Mouse (Mus musculus): Measurements from ENCODE around the gene Tmem123. TPM values are rescaled to one million over a fixed set of nuclear protein-coding genes. Genes with fewer than 3 reads are reported as not detected.

Gene Tmem123
- polyA plus RNA-seq, 1 experiment from 2014 or later = 95.8 TPM

DNA sequence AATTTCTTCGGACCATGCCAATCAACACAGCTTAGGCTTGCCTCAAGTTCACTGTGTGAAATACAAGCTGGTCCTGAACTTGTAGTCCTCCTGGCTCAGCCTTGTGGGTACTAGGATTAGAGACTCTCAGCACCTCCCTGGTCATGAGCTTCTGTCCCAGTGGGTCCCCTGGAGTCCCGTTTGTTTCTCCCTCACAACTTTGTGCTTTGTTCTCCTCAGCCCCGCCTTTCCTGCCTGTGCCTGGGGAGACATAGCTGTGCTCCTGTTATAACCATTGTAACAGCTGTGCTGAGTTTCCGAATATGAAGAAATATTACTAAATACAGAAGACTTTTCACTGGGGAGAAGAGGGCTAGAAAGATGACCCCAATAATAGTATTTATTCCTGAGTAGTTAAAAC, 5.2 kb downstream of the Tmem123 start:
- Histone ChIP-seq H3K9ac (ENCODE audit: low read length) (no peak overlapping the region), H3K9me3 (ENCODE audit: control insufficient read depth, low read length) (no peaks in the 10 kb centered on the region), H3K4me1 (ENCODE audit: control insufficient read depth, insufficient read depth, low read length) (0 out of 2 replicates have a peak, but pooled peaks cover 2% of the 10 kb centered on the region), H3K4me2 (ENCODE audit: low read depth, severe bottlenecking) (no peak overlapping the region), H3K36me3 (ENCODE audit: control insufficient read depth, insufficient read depth, low read length) (peaks cover 10% of the 10 kb centered on the region; the same call in 1 of the 2 replicates), H3K4me3 (ENCODE audit: low read depth, low read length) (no peak overlapping the region), H3K27me3 (ENCODE audit: control insufficient read depth, insufficient read depth, low read length) (no peaks in the 10 kb centered on the region), H3K27ac (replicated peaks; ENCODE audit: low read depth, low read length) (no peak overlapping the region)
- ATAC-seq (ENCODE audit: insufficient number of reproducible peaks, low FRiP score, low TSS enrichment, low read depth) = no peak
- DNase-seq (ENCODE audit: low spot score) = no peak
- 69% methylated on average over 4 of the region's 4 CpGs for WGBS

- 89% methylated on average over 5 of the region's 5 CpGs for WGBS
- H3K4me1 ChIP-seq (ENCODE audit: control insufficient read depth, insufficient read depth, low read length) = 0 out of 2 replicates have a peak, but pooled peaks cover 2% of the 10 kb centered on the region
- no peak overlapping the region for H3K27ac ChIP-seq (replicated peaks; ENCODE audit: low read depth, low read length)
- ATAC-seq (ENCODE audit: insufficient number of reproducible peaks, low FRiP score, low TSS enrichment, low read depth) (no peak), DNase-seq (ENCODE audit: low spot score) (no peak)
- no peaks in the 10 kb centered on the region for H3K27me3 ChIP-seq (ENCODE audit: control insufficient read depth, insufficient read depth, low read length)
- H3K36me3 ChIP-seq (ENCODE audit: control insufficient read depth, insufficient read depth, low read length) = peaks cover 10% of the 10 kb centered on the region; the same call in 1 of the 2 replicates
- no peaks in the 10 kb centered on the region for H3K9me3 ChIP-seq (ENCODE audit: control insufficient read depth, low read length)
- no peak overlapping the region for H3K4me3 ChIP-seq (ENCODE audit: low read depth, low read length)
- no peak overlapping the region for H3K9ac ChIP-seq (ENCODE audit: low read length)
- H3K4me2 ChIP-seq (ENCODE audit: low read depth, severe bottlenecking) = no peak overlapping the region
These were observed 5.7 kb downstream of the Tmem123 start for GRCm38 (mm10) chr9:7769491-7769890.

DNA sequence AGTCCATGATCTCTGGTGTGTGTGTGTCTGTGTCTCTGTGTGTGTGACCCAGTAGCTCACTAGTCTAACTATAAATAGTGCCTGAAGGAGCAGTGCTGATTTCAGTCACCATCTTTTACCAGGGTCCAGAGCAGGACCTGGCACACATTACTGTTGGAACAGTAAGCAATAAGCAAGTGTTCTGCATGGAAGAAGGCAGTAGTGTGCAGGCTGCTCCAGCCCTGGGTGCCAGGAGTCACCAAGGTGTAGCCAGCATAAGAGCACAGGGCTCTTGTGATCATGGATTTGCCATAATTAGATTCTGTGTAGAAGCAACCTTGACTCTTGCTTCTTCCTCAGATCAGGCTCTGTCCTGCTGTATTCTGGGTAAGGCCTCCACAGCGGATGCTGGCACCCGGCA, 8.5 kb downstream of the Tmem123 start:
- DNase-seq (ENCODE audit: low spot score) (no peak), ATAC-seq (ENCODE audit: insufficient number of reproducible peaks, low FRiP score, low TSS enrichment, low read depth) (no peak)
- Histone ChIP-seq H3K4me2 (ENCODE audit: low read depth, severe bottlenecking) (no peak overlapping the region), H3K27ac (replicated peaks; ENCODE audit: low read depth, low read length) (no peak overlapping the region), H3K27me3 (ENCODE audit: control insufficient read depth, insufficient read depth, low read length) (no peaks in the 10 kb centered on the region), H3K9ac (ENCODE audit: low read length) (no peak overlapping the region), H3K9me3 (ENCODE audit: control insufficient read depth, low read length) (no peaks in the 10 kb centered on the region), H3K4me3 (ENCODE audit: low read depth, low read length) (no peak overlapping the region), H3K4me1 (ENCODE audit: control insufficient read depth, insufficient read depth, low read length) (0 out of 2 replicates have a peak, but pooled peaks cover 2% of the 10 kb centered on the region), H3K36me3 (ENCODE audit: control insufficient read depth, insufficient read depth, low read length) (peaks cover 10% of the 10 kb centered on the region; the same call in 1 of the 2 replicates)
- WGBS = 91% methylated on average over 2 of the region's 2 CpGs

GRCm38 (mm10) chr9:7772773-7773454, 9.1 kb downstream of the Tmem123 start:
- H3K4me3 ChIP-seq (ENCODE audit: low read depth, low read length) = no peak overlapping the region
- peaks cover 10% of the 10 kb centered on the region; the same call in 1 of the 2 replicates for H3K36me3 ChIP-seq (ENCODE audit: control insufficient read depth, insufficient read depth, low read length)
- H3K4me1 ChIP-seq (ENCODE audit: control insufficient read depth, insufficient read depth, low read length) = no peaks in the 10 kb centered on the region
- H3K9me3 ChIP-seq (ENCODE audit: control insufficient read depth, low read length) = no peaks in the 10 kb centered on the region
- DNase-seq (ENCODE audit: low spot score) (no peak), ATAC-seq (ENCODE audit: insufficient number of reproducible peaks, low FRiP score, low TSS enrichment, low read depth) (no peak)
- 83% methylated on average over 4 of the region's 4 CpGs for WGBS
- H3K27ac ChIP-seq (replicated peaks; ENCODE audit: low read depth, low read length) = no peak overlapping the region
- no peak overlapping the region for H3K9ac ChIP-seq (ENCODE audit: low read length)
- no peak overlapping the region for H3K4me2 ChIP-seq (ENCODE audit: low read depth, severe bottlenecking)
- no peaks in the 10 kb centered on the region for H3K27me3 ChIP-seq (ENCODE audit: control insufficient read depth, insufficient read depth, low read length)

DNA sequence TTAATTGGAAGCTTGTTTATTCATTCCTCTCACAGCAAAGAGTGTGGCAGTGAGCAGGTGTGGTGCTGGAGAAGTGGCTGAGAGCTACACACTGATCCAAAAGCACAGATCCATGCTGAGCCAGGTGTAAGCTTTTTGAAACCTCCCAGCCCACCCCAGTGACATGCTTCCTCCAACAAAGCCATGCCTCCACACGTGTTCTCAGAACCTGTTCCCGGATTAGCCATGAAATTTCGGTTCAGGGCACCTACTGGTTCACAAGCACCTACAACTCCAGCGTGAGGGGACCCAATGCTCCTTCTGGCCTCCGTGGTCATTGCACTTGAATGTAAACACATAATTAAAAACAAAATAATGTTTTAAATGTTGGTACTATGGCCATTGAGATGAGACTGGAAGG, 9.8 kb downstream of the Tmem123 start:
- ATAC-seq (ENCODE audit: insufficient number of reproducible peaks, low FRiP score, low TSS enrichment, low read depth) (no peak), DNase-seq (ENCODE audit: low spot score) (no peak)
- Histone ChIP-seq H3K9me3 (ENCODE audit: control insufficient read depth, low read length) (no peaks in the 10 kb centered on the region), H3K36me3 (ENCODE audit: control insufficient read depth, insufficient read depth, low read length) (peaks cover 8% of the 10 kb centered on the region; the same call in 1 of the 2 replicates), H3K9ac (ENCODE audit: low read length) (no peak overlapping the region), H3K27ac (replicated peaks; ENCODE audit: low read depth, low read length) (no peak overlapping the region), H3K4me3 (ENCODE audit: low read depth, low read length) (no peak overlapping the region), H3K4me2 (ENCODE audit: low read depth, severe bottlenecking) (no peak overlapping the region), H3K4me1 (ENCODE audit: control insufficient read depth, insufficient read depth, low read length) (no peaks in the 10 kb centered on the region), H3K27me3 (ENCODE audit: control insufficient read depth, insufficient read depth, low read length) (no peaks in the 10 kb centered on the region)
- WGBS = 91% methylated on average over 5 of the region's 5 CpGs

GRCm38 (mm10) chr9:7774538-7774937, 10.7 kb downstream of the Tmem123 start:
- no peak for DNase-seq (ENCODE audit: low spot score)
- Histone ChIP-seq H3K27ac (replicated peaks; ENCODE audit: low read depth, low read length) (no peak overlapping the region), H3K4me3 (ENCODE audit: low read depth, low read length) (no peak overlapping the region), H3K4me1 (ENCODE audit: control insufficient read depth, insufficient read depth, low read length) (no peaks in the 10 kb centered on the region), H3K9ac (ENCODE audit: low read length) (no peak overlapping the region), H3K9me3 (ENCODE audit: control insufficient read depth, low read length) (no peaks in the 10 kb centered on the region), H3K36me3 (ENCODE audit: control insufficient read depth, insufficient read depth, low read length) (peaks cover 6% of the 10 kb centered on the region; the same call in 1 of the 2 replicates), H3K4me2 (ENCODE audit: low read depth, severe bottlenecking) (no peak overlapping the region), H3K27me3 (ENCODE audit: control insufficient read depth, insufficient read depth, low read length) (no peaks in the 10 kb centered on the region)
- 92% methylated on average over 10 of the region's 10 CpGs for WGBS
- no peak for ATAC-seq (ENCODE audit: insufficient number of reproducible peaks, low FRiP score, low TSS enrichment, low read depth)

DNA sequence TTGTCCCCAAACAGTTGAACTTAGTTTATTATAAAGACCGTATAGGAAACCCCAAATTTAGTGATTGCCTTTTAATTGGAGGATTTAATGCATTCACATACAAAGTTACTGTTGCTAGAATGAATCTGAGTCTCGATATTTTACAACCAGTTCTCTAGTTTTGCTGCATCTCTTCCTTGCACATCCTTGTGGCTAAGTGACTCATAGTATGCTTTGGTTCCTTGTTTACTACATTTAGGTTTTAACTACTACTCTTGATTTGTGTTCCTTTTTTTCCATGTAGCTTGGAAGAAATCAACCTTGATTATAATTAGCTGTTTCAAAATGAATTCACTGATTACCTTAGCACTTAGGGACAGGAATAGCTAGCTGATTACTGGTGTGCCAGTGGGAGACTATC, 11.2 kb downstream of the Tmem123 start:
- Histone ChIP-seq H3K4me1 (ENCODE audit: control insufficient read depth, insufficient read depth, low read length) (no peaks in the 10 kb centered on the region), H3K27me3 (ENCODE audit: control insufficient read depth, insufficient read depth, low read length) (no peaks in the 10 kb centered on the region), H3K4me3 (ENCODE audit: low read depth, low read length) (no peak overlapping the region), H3K9ac (ENCODE audit: low read length) (no peak overlapping the region), H3K9me3 (ENCODE audit: control insufficient read depth, low read length) (no peaks in the 10 kb centered on the region), H3K36me3 (ENCODE audit: control insufficient read depth, insufficient read depth, low read length) (peaks cover 6% of the 10 kb centered on the region; the same call in 1 of the 2 replicates), H3K27ac (replicated peaks; ENCODE audit: low read depth, low read length) (no peak overlapping the region), H3K4me2 (ENCODE audit: low read depth, severe bottlenecking) (no peak overlapping the region)
- DNase-seq (ENCODE audit: low spot score) (no peak), ATAC-seq (ENCODE audit: insufficient number of reproducible peaks, low FRiP score, low TSS enrichment, low read depth) (no peak)
- WGBS = 96% methylated on average over 2 of the region's 2 CpGs

DNA sequence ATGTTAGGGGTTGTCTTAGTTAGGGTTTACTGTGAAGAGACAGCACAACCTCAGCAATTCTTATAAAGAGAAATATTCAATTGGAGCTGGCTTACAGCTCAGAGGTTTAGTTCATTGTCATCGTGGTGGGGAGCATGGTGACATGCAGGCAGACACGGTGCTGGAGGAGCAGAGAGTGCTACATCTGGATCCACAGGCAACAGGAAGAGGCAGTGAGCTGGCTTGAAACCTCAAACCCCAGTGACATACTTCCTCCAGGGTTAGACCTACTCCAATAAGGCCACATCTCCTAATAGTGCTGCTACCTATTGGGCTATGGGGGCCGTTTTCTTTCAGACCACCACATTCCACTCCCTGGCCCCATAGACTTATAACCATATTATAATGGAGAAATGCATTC, 12.1 kb downstream of the Tmem123 start:
- Histone ChIP-seq H3K9me3 (ENCODE audit: control insufficient read depth, low read length) (no peaks in the 10 kb centered on the region), H3K4me1 (ENCODE audit: control insufficient read depth, insufficient read depth, low read length) (no peaks in the 10 kb centered on the region), H3K9ac (ENCODE audit: low read length) (no peak overlapping the region), H3K27ac (replicated peaks; ENCODE audit: low read depth, low read length) (no peak overlapping the region), H3K4me3 (ENCODE audit: low read depth, low read length) (no peak overlapping the region), H3K27me3 (ENCODE audit: control insufficient read depth, insufficient read depth, low read length) (no peaks in the 10 kb centered on the region), H3K4me2 (ENCODE audit: low read depth, severe bottlenecking) (no peak overlapping the region), H3K36me3 (ENCODE audit: control insufficient read depth, insufficient read depth, low read length) (0 out of 2 replicates have a peak, but pooled peaks cover 2% of the 10 kb centered on the region)
- ATAC-seq (ENCODE audit: insufficient number of reproducible peaks, low FRiP score, low TSS enrichment, low read depth) (no peak), DNase-seq (ENCODE audit: low spot score) (no peak)
- 86% methylated on average over 3 of the region's 3 CpGs for WGBS

Data from limb, embryonic 11.5 days (tissue).